In the genomic region with DNA sequence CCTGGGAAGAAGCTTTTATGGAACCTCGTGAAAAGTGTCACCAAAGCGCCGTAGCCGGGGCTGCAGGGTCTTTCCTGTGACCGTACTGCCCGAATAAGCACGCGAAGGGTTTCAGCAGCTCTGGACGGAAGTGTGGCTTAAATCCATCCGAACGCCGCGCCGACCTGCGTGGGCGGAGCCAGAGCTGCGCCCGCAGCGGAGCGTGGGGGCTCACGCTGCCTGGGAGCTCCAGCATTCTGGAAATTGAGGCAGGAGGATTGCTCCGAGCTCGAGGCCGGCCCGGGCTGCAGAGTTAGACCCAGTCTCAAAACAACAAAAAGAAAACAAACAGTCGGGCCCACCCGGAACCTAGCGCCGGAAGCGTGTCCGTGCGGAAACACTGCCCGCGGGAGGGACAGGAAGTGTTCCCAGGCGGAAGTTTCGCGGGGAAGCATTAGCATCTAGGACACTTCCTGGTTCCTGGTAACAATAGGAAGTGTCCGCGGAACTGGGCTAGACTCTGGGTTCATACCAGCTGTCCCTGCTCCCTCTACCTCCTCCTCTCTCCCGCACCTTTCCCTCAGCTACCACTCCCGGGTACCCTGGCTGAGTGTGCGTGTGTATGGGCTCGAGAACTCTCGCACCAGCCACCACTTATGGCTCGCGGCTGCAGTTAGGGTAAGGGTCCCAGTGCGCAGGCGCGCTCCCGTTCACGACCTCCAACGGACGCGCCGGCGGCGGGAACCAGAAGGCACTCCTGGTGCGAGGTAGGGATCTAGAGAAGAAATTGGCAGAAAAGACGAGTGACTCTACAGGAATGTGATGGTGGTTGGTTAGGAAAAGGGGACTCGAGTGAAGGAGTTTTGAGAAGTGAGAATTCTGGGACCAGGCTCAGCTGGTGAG, we compare ENCODE assay signal across 8 mouse cellular contexts. TPM values are rescaled to one million over a fixed set of nuclear protein-coding genes. Genes with fewer than 3 reads are reported as not detected.
DNase-seq lines count a peak whose midpoint lies in the region; ATAC-seq lines count a peak whose summit lies in the region.

Gene Zfp668, minus strand, starts transcription at position 362 of the 882 bp plus-strand sequence.

- peak; percentile 89 for DNase-seq in T-cell, adult 2 months (ENCODE audit: low spot score)
- peak; percentile 89 to 94 for DNase-seq in cerebellum, postnatal 36 days
- peak; percentile 90 to 91 for DNase-seq in frontal cortex, postnatal 36 days (ENCODE audit: low spot score in 2 of 2)
- DNase-seq in left cerebral cortex, adult 18-20 months (ENCODE audit: low spot score in 2 of 2), result peak; percentile 88 to 92
- peak; percentile 90 for DNase-seq in right cerebral cortex, adult 18-20 months
- peak; percentile 59 for DNase-seq in urinary bladder, postnatal 10 days (ENCODE audit: low spot score)

- H3K36me3 ChIP-seq in hindbrain, embryonic 16.5 days (ENCODE audit: control insufficient read depth, insufficient read depth, low read length), result peaks cover 31% of the 10 kb centered on the region
- H3K36me3 ChIP-seq in macrophage (ENCODE audit: inconsistent target), result peaks cover 38% of the 10 kb centered on the region

- peak within 1 kb of the TSS; percentile 83 for H3K4me3 ChIP-seq in hindbrain, embryonic 16.5 days (ENCODE audit: low read length)
- H3K4me3 ChIP-seq in macrophage (ENCODE audit: inconsistent target), result peak within 1 kb of the TSS; percentile 77

- H3K4me1 ChIP-seq in hindbrain, embryonic 16.5 days (ENCODE audit: control insufficient read depth, insufficient read depth, low read depth, low read length), result peaks cover 27% of the 10 kb centered on the region

- H3K79me2 ChIP-seq in macrophage (ENCODE audit: inconsistent target), result peaks cover 86% of the 10 kb centered on the region

- peak; percentile 67 for ATAC-seq in hindbrain, embryonic 16.5 days

- under 1% methylated on average over 58 of the region's 60 CpGs for WGBS in hindbrain, embryonic 16.5 days
- under 1% methylated on average over 60 of the region's 60 CpGs for WGBS in macrophage (ENCODE audit: missing documents)

- peak within 1 kb of the TSS; percentile 94 for H3K9ac ChIP-seq in hindbrain, embryonic 16.5 days (ENCODE audit: low read depth, low read length)

- H3K9me3 ChIP-seq in hindbrain, embryonic 16.5 days (ENCODE audit: control insufficient read depth, low read length), result no peaks in the 10 kb centered on the region

- peak within 1 kb of the TSS; percentile 98 for H3K27ac ChIP-seq in hindbrain, embryonic 16.5 days (ENCODE audit: low read depth, low read length)
- H3K27ac ChIP-seq in macrophage, result peak within 1 kb of the TSS; percentile 92

- H3K4me2 ChIP-seq in hindbrain, embryonic 16.5 days (ENCODE audit: low read length), result peak within 1 kb of the TSS; percentile 76

- H3K27me3 ChIP-seq in hindbrain, embryonic 16.5 days (replicated peaks; ENCODE audit: control insufficient read depth, insufficient read depth, low read length), result no peaks in the 10 kb centered on the region

RNA-seq across cellular contexts. Expression of gene Zfp668, which starts in this region (rescaled TPM):
- polyA plus RNA-seq in hindbrain, embryonic 16.5 days (2015; fragmentation: Nextera tagmentation; extraction: Ambion mirVana), result 29.5 and 35.1 TPM in 2 replicates
- total RNA-seq in left cerebral cortex, adult 18-20 months (2021), result 10 to 100 TPM; 19.5 to 20.5 TPM
- 10 to 100 TPM in 14 of 26 experiments, 1 to 10 TPM in 12; 3.6 to 24.2 (median 11.4) TPM for total RNA-seq in macrophage (2018; cell fraction: chromatin; rRNA removed)
- 1 to 10 TPM; 1.6 to 7.6 (median 4.3) TPM for total RNA-seq in macrophage (2018; cell fraction: cytosol; rRNA removed)
- 10 to 100 TPM in 10 of 26 experiments, 1 to 10 TPM in 16; 4.1 to 20.3 (median 8.2) TPM for total RNA-seq in macrophage (2018; cell fraction: nucleus; rRNA removed)
- 3.2 to 5.8 TPM (median 4.7 TPM) in 3 replicates for polyA plus RNA-seq in macrophage (2018)

Comparison
In these comparisons a context has a peak if more than half of its experiments do, and no peak if none do; other contexts are left out.
1. Peak in every context shown above with its lines: DNase-seq, ATAC-seq, H3K4me3 ChIP-seq and H3K27ac ChIP-seq.